Mouse (Mus musculus) urinary bladder, postnatal 10 days (tissue): ENCODE measurements around the gene Sult1c1.
"Not testable (repeated sequence)": the region's sequence is repeated elsewhere in the genome, so short reads cannot be mapped to it uniquely, and the experiment has no call there.

ENCODE experiments used
- DNase-seq: peaks from one replicate; pipeline ENCODE4 v3.0.0; 2022; ENCODE audit warnings: low spot score

Sult1c1 gene

DNA sequence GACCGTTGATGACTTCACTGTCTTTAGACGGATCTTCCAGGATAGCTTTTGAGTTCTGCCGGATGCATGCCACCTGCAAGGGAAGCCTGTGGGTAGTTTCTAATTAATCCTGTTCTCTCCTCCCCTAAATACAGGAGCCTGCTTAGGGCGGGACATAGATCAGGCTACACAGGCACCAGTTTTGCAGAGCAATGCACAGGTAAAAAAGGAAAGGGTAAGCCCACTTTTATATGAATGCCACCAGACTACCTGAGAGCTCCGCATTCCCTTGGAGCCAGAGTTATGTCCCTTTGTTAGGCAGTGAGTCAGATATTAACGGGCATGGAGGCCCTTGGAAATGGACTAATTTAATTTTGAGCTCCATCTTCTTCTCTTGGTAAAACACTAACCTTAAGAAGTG, at the start of gene Sult1c1:
Sult1c1 (minus strand) TSS at position 101 of the 400 bp plus-strand sequence.
- no peak for DNase-seq

DNA sequence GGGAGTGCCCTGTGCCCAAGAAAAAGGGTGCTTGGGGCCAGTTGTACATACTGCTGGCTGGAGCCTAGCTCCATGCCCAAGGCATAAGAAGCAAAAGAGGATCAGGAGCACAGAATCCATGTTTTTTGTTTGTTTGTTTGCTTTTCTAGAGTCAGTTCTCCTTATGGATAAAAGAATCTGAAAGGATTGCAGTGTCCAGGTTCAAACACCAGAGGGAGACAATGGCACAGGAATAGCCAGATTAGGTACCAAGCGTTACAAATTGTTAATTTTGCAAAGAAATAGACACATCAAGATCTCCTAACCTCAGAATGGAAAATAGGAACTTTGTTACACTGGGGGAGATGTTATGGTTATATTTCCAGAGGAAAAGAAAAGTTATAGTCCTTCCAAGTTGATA, 23.7 kb upstream of the Sult1c1 start:
- no peak for DNase-seq

DNA sequence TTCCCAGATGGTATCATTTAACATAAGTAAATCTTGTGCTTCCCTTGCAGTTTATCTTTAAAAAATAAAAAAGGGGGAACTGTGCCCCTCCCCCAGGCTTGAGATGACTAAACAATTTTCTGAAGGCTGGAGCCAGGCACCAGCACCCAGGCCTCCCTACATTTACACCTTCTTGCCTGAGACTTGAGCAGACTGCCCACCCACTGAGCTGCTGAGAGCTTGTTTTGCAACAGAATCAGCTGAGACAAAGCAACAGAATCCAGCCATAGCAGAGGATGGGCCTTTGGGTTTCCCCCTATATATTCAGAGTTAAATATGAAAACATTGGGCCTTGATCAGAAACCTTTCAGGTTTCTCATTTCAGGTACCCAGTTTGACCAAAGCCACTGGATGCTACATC, 20.7 kb upstream of the Sult1c1 start:
- DNase-seq: no peak

DNA sequence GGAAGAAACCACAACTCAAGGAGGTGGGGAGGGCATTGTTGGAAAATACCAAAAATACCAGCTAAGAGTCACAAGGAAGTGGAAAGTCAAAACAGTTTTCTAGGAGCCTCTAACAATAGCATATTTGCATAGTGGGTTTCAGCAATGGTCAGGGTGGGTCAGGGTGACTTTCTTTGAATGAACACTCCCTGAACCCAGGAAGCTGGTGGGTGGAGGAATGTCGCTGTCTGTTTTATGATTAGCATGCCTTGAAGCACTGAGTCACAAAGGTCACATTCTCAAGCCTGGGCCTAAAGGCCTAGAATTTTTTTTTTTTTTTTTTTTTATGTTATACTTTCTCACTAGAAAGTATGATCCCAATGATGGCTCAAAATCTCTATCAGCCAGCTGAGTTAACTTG, 20.1 kb upstream of the Sult1c1 start:
- DNase-seq: not testable (repeated sequence)

DNA sequence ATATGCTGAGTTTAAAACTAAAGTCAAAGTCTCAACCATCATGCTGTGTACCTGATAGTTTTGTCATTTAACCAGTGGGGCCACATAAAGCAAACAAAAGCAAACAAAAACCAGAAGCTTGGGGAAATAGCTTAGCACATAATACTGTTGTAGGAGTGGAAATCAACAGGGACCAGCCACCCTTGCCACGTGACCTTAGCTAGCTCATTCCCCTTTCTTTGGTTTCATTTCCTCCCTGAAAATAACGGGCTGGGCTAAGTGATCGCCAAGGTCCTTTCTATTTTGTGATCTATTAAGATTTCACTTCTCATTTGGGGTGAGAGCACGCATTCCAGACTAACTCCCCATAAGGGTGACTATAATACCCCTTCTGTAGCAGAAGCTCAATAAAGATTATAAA, 13.0 kb upstream of the Sult1c1 start:
- DNase-seq: no peak

DNA sequence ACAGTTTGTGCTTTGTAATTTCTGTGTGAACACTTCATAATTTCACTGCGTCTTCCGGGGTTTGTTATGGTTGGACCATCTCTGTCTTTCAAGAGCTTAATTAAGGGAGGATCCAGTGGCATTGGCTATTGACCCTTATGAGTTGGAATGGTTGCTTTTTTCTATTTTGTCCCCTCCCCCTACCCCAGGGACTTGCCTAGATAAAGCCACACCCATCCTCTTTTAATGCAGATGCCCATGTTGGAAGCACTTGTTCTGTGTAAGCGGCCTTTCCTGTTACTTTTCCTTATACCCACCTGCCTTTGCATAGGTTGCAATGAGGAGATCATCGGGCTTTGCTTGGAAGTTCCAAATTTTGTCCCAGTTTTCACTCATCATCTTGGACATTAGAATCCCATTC, 16.9 kb downstream of the Sult1c1 start:
- no peak for DNase-seq

DNA sequence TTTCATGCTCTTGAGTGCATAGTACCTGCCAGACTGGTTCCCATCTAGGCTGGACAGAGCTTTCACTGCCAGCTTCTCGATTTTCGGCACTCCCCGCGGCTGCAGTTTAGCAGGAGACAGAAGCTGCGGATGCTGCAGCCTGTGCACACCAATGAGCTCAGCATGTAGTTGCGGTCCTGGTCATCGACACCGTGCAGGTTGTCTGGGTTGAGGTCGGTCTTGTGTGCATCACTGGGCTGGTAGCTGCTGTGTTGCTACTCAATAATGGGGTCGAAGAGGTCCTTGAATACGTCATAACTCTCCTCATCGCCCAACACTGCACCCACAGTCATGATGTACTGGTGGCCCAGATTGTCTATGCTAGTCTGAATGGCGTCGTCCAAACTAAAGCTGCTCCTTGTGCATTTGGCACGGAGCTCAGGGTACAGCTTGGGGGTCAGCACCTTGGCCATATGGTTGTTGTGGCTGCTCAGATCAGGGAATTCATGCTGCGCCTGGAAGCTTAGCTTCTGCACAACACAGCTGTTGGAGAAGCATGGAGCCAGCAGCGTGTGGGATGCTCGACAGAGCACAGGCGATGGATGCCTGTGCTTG, 48.8 kb downstream of the Sult1c1 start:
- no peak for DNase-seq

DNA sequence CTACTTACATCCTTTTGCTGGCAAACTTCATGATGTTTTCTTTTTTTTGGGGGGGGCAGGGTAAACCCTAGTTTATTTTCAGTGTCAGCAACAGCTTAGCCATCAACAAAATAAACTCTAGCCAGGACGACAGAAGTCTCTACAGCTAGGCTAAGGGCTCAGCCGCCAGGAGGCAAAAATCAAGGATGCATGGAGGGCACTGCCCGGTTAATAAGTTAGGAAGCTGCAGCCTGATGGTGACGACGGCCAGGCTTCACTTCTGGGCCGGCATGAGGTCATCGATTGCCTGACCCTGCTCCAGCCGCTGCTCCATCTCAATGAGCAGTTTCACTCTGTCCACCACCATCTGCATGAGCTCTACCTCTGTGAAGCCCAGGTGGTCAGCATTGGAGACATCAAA, 49.7 kb downstream of the Sult1c1 start:
- no peak for DNase-seq
